25 mouse cellular contexts compared by ENCODE assay signal in genomic region chr13:108077476-108077875, GRCm38 (mm10). TPM values are rescaled to one million over a fixed set of nuclear protein-coding genes. Genes with fewer than 3 reads are reported as not detected.
A peak's percentile ranks its signal among the peaks of the same experiment; 100 is the strongest.
DNase-seq lines count a peak whose midpoint lies in the region; ATAC-seq lines count a peak whose summit lies in the region.
"Had no signal": no experiment of that assay in that cellular context is flagged by ENCODE, and none has a peak within 500 bp of the region (broad histone marks: within the 10 kb centered on the region; RNA-seq: fewer than 3 reads in every experiment).

No protein-coding gene starts in this region.

- no peaks in the 10 kb centered on the region for H3K27me3 ChIP-seq in heart, embryonic 10.5 days (ENCODE audit: insufficient read depth, poor library complexity, severe bottlenecking)
- H3K27me3 ChIP-seq: forebrain, embryonic 15.5 days; heart, embryonic 12.5 days; kidney, embryonic 15.5 days; midbrain, embryonic 12.5 days; neural tube, embryonic 15.5 days had no signal

- H3K9me3 ChIP-seq in heart, embryonic 10.5 days, result no peaks in the 10 kb centered on the region
- H3K9me3 ChIP-seq: forebrain, embryonic 15.5 days; G1E; heart, embryonic 12.5 days; kidney, embryonic 15.5 days; midbrain, embryonic 12.5 days; neural tube, embryonic 15.5 days had no signal

- DNase-seq in cerebellum, postnatal 10 days, result peak; percentile 62 to 64
- DNase-seq in heart, embryonic 10.5 days (ENCODE audit: low spot score), result peak; percentile 70
- DNase-seq in heart, postnatal 25 days (ENCODE audit: low spot score), result no peak
- peak; percentile 11 to 17 for DNase-seq in B cell, adult 2 months
- no peak for DNase-seq in adrenal gland, postnatal 36 days
- DNase-seq: adrenal gland, adult 8-10 months; embryo, embryonic 11 days; heart, postnatal 10 days; kidney, adult 11 months; kidney, postnatal 36 days; right cerebral cortex, adult 18-20 months; right cerebral cortex, postnatal 4 days; thymus, adult 2 months; thymus, postnatal 4 days had no signal

- no peak for ATAC-seq in cerebellum, adult (ENCODE audit: insufficient number of reproducible peaks, low FRiP score, low TSS enrichment)
- peak; percentile 48; the same call in 1 of the 2 replicates for ATAC-seq in megakaryocyte progenitor cell, adult 5-6 weeks (replicated peaks; ENCODE audit: poor library complexity)
- ATAC-seq: activated CD4-positive, CD25-positive, alpha-beta regulatory T cell, adult 4 months; forebrain, embryonic 15.5 days; lung, postnatal 0 days had no signal

- H3K4me1 ChIP-seq in heart, embryonic 10.5 days, result no peaks in the 10 kb centered on the region
- H3K4me1 ChIP-seq: forebrain, embryonic 15.5 days; heart, embryonic 12.5 days; kidney, embryonic 15.5 days; midbrain, embryonic 12.5 days; neural tube, embryonic 15.5 days had no signal

- H3K4me3 ChIP-seq in heart, embryonic 10.5 days, result no peak overlapping the region
- H3K4me3 ChIP-seq: forebrain, embryonic 15.5 days; heart, embryonic 12.5 days; kidney, embryonic 15.5 days; midbrain, embryonic 12.5 days; neural tube, embryonic 15.5 days had no signal

- no peak overlapping the region for H3K27ac ChIP-seq in heart, embryonic 10.5 days
- H3K27ac ChIP-seq: forebrain, embryonic 15.5 days; kidney, embryonic 15.5 days; midbrain, embryonic 12.5 days; neural tube, embryonic 15.5 days; stomach, postnatal 0 days had no signal

- no peaks in the 10 kb centered on the region for H3K36me3 ChIP-seq in heart, embryonic 10.5 days
- H3K36me3 ChIP-seq: forebrain, embryonic 15.5 days; heart, embryonic 12.5 days; kidney, embryonic 15.5 days; midbrain, embryonic 12.5 days; neural tube, embryonic 15.5 days had no signal

- WGBS in heart, embryonic 10.5 days, result 81% methylated on average over 6 of the region's 6 CpGs

- intact Hi-C loops in heart, postnatal 25 days (cut with DNase I), result no loop called here

RNA-seq across cellular contexts. Expression of gene Smim15, which starts 33.2 kb away (rescaled TPM):
- polyA plus RNA-seq in heart, embryonic 10.5 days (2016; fragmentation: Nextera tagmentation; extraction: Ambion mirVana), result 28.4 and 39.1 TPM in 2 replicates
- total RNA-seq in heart, postnatal 25 days (2021), result 10 to 100 TPM; 22.9 to 24.8 TPM
- total RNA-seq in megakaryocyte progenitor cell, adult 5-6 weeks (2015), result 47.2 and 51.9 TPM in 2 replicates
- 104 and 129 TPM in 2 replicates for total RNA-seq in megakaryocyte progenitor cell, adult 5-6 weeks (2017)
- 10 to 100 TPM; 42.4 to 49.5 TPM for total RNA-seq in adrenal gland, postnatal 36 days (2021)

Comparison
In these comparisons a context has a peak if more than half of its experiments do, and no peak if none do; other contexts are left out.
1. DNase-seq: peak in cerebellum, postnatal 10 days (2 of 2), heart, embryonic 10.5 days (single experiment) and B cell, adult 2 months (2 of 2); none in heart, postnatal 25 days (single experiment) and adrenal gland, postnatal 36 days (0 of 2).